Mouse (Mus musculus): ENCODE measurements around the gene Erp29.

DNA sequence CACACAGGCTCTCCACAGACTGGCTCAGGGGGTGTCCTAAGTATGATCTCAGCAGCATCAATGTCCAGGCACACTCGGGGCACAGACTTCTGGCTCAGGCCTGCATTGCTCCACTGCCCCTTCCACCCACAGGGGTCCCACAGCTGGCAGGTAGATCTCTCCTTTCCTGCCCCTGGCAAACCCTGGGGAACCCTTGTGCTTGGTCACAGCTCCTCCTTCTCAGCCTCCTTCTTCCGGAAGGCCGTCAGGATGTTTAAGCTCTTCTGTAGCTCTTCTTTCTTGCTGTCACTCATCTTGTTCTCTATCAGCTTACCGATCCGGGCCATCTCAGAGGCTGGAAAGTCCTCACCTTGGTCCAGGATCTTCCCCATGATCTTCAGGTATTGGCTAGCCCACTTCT lies 7.4 kb downstream of the Erp29 start:
- no peak for TF ChIP-seq EP300 (optimal IDR thresholded peaks at IDR 0.05)
- TF ChIP-seq CTCF (IDR thresholded peaks at IDR 0.05; ENCODE audit: low read depth): no peak

Measured in stomach, postnatal 0 days (tissue).